Mouse (Mus musculus) brain, embryonic 14.5 days (tissue): ENCODE data around the gene Rtn4rl1.

Source experiments
- CTCF ChIP-seq: fragments of 200-500 bp; IDR thresholded peaks from 2 replicates; pipeline ENCODE4 v1.5.1; 2012; ENCODE audit warnings: inconsistent platforms, mild to moderate bottlenecking, moderate library complexity, borderline replicate concordance; ENCODE audit not compliant: insufficient read depth, insufficient read length; ENCODE audit errors: extremely low read depth
- POLR2A ChIP-seq: fragments of 200-500 bp; IDR thresholded peaks from 2 replicates; pipeline ENCODE4 v1.6.1; 2012; ENCODE audit warnings: mild to moderate bottlenecking, inconsistent platforms, borderline replicate concordance; ENCODE audit not compliant: poor library complexity, insufficient read depth, insufficient read length, severe bottlenecking; ENCODE audit errors: extremely low read depth

GRCm38 (mm10) chr11:75158432-75158831, 35.2 kb upstream of the Rtn4rl1 start:
- TF ChIP-seq CTCF (no peak), POLR2A (no peak)
